14 mouse cellular contexts compared by ENCODE assay signal in the genomic region with DNA sequence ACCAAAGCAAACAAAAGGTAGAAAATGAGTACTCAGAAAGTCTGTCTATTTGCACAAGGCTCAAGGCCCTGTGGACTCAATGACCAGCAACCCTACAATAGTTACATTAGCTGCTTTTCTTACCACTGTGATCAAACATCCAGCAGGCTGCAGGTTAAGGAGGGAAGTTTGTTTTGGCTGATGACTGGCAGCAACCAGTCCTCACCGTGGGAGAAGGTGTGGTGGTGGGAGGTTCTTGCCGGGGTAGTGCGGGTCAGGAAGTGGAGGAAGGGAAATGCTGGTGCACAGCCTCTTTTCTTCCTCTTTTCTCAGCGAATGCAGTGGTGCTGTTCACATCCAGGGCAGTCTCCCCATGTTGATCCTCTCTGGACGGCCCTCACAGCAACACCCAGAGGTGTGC. TPM values are rescaled to one million over a fixed set of nuclear protein-coding genes. Genes with fewer than 3 reads are reported as not detected.
DNase-seq lines count a peak whose midpoint lies in the region; ATAC-seq and TF ChIP-seq lines count a peak whose summit lies in the region.
"Had no signal": no experiment of that assay in that cellular context is flagged by ENCODE, and none has a peak within 500 bp of the region (broad histone marks: within the 10 kb centered on the region; RNA-seq: fewer than 3 reads in every experiment).

No protein-coding gene starts in this region.

- H3K9ac ChIP-seq in lung, embryonic 15.5 days, result no peak overlapping the region
- no peak overlapping the region for H3K9ac ChIP-seq in stomach, embryonic 15.5 days
- H3K9ac ChIP-seq: limb, embryonic 12.5 days had no signal

- no peaks in the 10 kb centered on the region for H3K27me3 ChIP-seq in lung, embryonic 15.5 days
- no peaks in the 10 kb centered on the region for H3K27me3 ChIP-seq in stomach, embryonic 15.5 days (replicated peaks)
- H3K27me3 ChIP-seq: limb, embryonic 12.5 days had no signal

- peak overlapping the region; percentile 40; the same call in 1 of the 2 replicates for H3K27ac ChIP-seq in left cerebral cortex, adult 2 months
- H3K27ac ChIP-seq in lung, embryonic 15.5 days, result peak overlapping the region; percentile 38; the same call in 1 of the 2 replicates
- peak overlapping the region; percentile 44 for H3K27ac ChIP-seq in stomach, embryonic 15.5 days
- H3K27ac ChIP-seq: hindbrain, postnatal 0 days; limb, embryonic 12.5 days had no signal

- no peak for DNase-seq in left cerebral cortex, adult 2 months (ENCODE audit: extremely low spot score in 1 of 2, low spot score in 2 of 2)
- DNase-seq in left cerebral cortex, adult 18-20 months (ENCODE audit: low spot score in 2 of 2), result no peak
- peak; percentile 81 for DNase-seq in ZHBTc4 (ENCODE audit: low read depth, low spot score)
- DNase-seq in right cerebral cortex, postnatal 4 days, result no peak
- no peak for DNase-seq in cerebellum, adult 8-10 months
- no peak for DNase-seq in ovary, adult 18-20 months (ENCODE audit: low spot score)
- DNase-seq: kidney, postnatal 4 days; thymus, postnatal 25 days had no signal

- 20% methylated on average over 5 of the region's 5 CpGs for WGBS in lung, embryonic 15.5 days
- 42% methylated on average over 5 of the region's 5 CpGs for WGBS in stomach, embryonic 15.5 days

- no peak overlapping the region for H3K4me3 ChIP-seq in left cerebral cortex, adult 2 months
- H3K4me3 ChIP-seq in lung, embryonic 15.5 days, result no peak overlapping the region
- no peak overlapping the region for H3K4me3 ChIP-seq in stomach, embryonic 15.5 days (replicated peaks)
- H3K4me3 ChIP-seq: limb, embryonic 12.5 days had no signal

- H3K4me1 ChIP-seq in lung, embryonic 15.5 days, result no peaks in the 10 kb centered on the region
- 0 out of 2 replicates have a peak, but pooled peaks cover 3% of the 10 kb centered on the region for H3K4me1 ChIP-seq in stomach, embryonic 15.5 days

- H3K36me3 ChIP-seq in lung, embryonic 15.5 days, result no peaks in the 10 kb centered on the region
- H3K36me3 ChIP-seq in stomach, embryonic 15.5 days, result no peaks in the 10 kb centered on the region
- H3K36me3 ChIP-seq: limb, embryonic 12.5 days had no signal

- H3K9me3 ChIP-seq in lung, embryonic 15.5 days, result no peaks in the 10 kb centered on the region
- no peaks in the 10 kb centered on the region for H3K9me3 ChIP-seq in stomach, embryonic 15.5 days
- H3K9me3 ChIP-seq: limb, embryonic 12.5 days had no signal

- intact Hi-C loops in left cerebral cortex, adult 2 months (cut with DNase I), result no loop called here

- H3K4me2 ChIP-seq in lung, embryonic 15.5 days, result no peak overlapping the region
- H3K4me2 ChIP-seq in stomach, embryonic 15.5 days, result no peak overlapping the region; the same call in 1 of the 2 replicates
- H3K4me2 ChIP-seq: limb, embryonic 12.5 days had no signal

- TF ChIP-seq CTCF in left cerebral cortex, adult 2 months (IDR thresholded peaks at IDR 0.05), result no peak

- peak; percentile 23; the same call in 1 of the 2 replicates for ATAC-seq in lung, embryonic 15.5 days (ENCODE audit: borderline replicate concordance, extremely low read depth, low FRiP score, low TSS enrichment)
- peak; percentile 84 for ATAC-seq in stomach, embryonic 15.5 days (ENCODE audit: insufficient read depth, low FRiP score, low read depth)
- ATAC-seq: hindbrain, postnatal 0 days; midbrain, embryonic 16.5 days had no signal

RNA-seq across cellular contexts. Expression of a gene that starts 23.8 kb away (rescaled TPM):
- total RNA-seq in left cerebral cortex, adult 2 months (2021), result 10 to 100 TPM; 26.8 to 30.8 TPM
- 10 to 100 TPM; 33.2 to 40.7 TPM for total RNA-seq in left cerebral cortex, adult 18-20 months (2021)
- polyA plus RNA-seq in lung, embryonic 15.5 days (2015; fragmentation: Nextera tagmentation; extraction: Ambion mirVana), result 13.1 and 16.6 TPM in 2 replicates
- polyA plus RNA-seq in stomach, embryonic 15.5 days (2015; fragmentation: Nextera tagmentation; extraction: Ambion mirVana), result 10.7 and 13.2 TPM in 2 replicates

RNA-seq across cellular contexts. Expression of a gene that starts 26.0 kb away (rescaled TPM):
- total RNA-seq in left cerebral cortex, adult 2 months (2021), result under 1 TPM; 0.48 to 0.49 TPM
- under 1 TPM; 0.77 to 0.91 TPM for total RNA-seq in left cerebral cortex, adult 18-20 months (2021)
- polyA plus RNA-seq in lung, embryonic 15.5 days (2015; fragmentation: Nextera tagmentation; extraction: Ambion mirVana), result 1.1 and 1.6 TPM in 2 replicates
- polyA plus RNA-seq in stomach, embryonic 15.5 days (2015; fragmentation: Nextera tagmentation; extraction: Ambion mirVana), result 2.3 and 3.5 TPM in 2 replicates

RNA-seq across cellular contexts. Expression of a gene that starts 31.3 kb away (rescaled TPM):
- total RNA-seq in left cerebral cortex, adult 2 months (2021), result not detected
- total RNA-seq in left cerebral cortex, adult 18-20 months (2021), result not detected
- 0.26 TPM in 1 of 2 replicates, not detected in the other for polyA plus RNA-seq in lung, embryonic 15.5 days (2015; fragmentation: Nextera tagmentation; extraction: Ambion mirVana)
- polyA plus RNA-seq in stomach, embryonic 15.5 days (2015; fragmentation: Nextera tagmentation; extraction: Ambion mirVana), result not detected in 2 replicates
- total RNA-seq: hindbrain, postnatal 0 days had no signal
- polyA plus RNA-seq: heart, embryonic 14.5 days; limb, embryonic 12.5 days; midbrain, embryonic 16.5 days had no signal
